In genomic region chr11:59664818-59665217, GRCm38 (mm10) we compare ENCODE assay signal across 8 mouse cellular contexts. TPM values are rescaled to one million over a fixed set of nuclear protein-coding genes. Genes with fewer than 3 reads are reported as not detected.
DNase-seq lines count a peak whose midpoint lies in the region; ATAC-seq and TF ChIP-seq lines count a peak whose summit lies in the region.

No protein-coding gene starts in this region.

- peak overlapping the region; percentile 88 for H3K4me2 ChIP-seq in forebrain, embryonic 12.5 days
- peak overlapping the region; percentile 79 for H3K4me2 ChIP-seq in lung, embryonic 14.5 days

- H3K4me3 ChIP-seq in megakaryocyte, embryonic 14.5 days (replicated peaks): peak overlapping the region; percentile 85
- no peak overlapping the region for H3K4me3 ChIP-seq in forebrain, embryonic 12.5 days (replicated peaks)
- H3K4me3 ChIP-seq in lung, embryonic 14.5 days (ENCODE audit: low read depth, low read length): peak overlapping the region; percentile 77
- H3K4me3 ChIP-seq in thymus, adult 2 months (ENCODE audit: control insufficient read depth, insufficient read depth, low read length): no peak overlapping the region

- H3K27me3 ChIP-seq in megakaryocyte, embryonic 14.5 days (replicated peaks): no peaks in the 10 kb centered on the region
- peaks cover 12% of the 10 kb centered on the region for H3K27me3 ChIP-seq in forebrain, embryonic 12.5 days
- no peaks in the 10 kb centered on the region for H3K27me3 ChIP-seq in lung, embryonic 14.5 days (ENCODE audit: insufficient read depth, low read length)
- H3K27me3 ChIP-seq in thymus, adult 2 months (ENCODE audit: control insufficient read depth, insufficient read depth, low read length): no peaks in the 10 kb centered on the region

- no peaks in the 10 kb centered on the region for H3K36me3 ChIP-seq in megakaryocyte, embryonic 14.5 days (replicated peaks; ENCODE audit: low read length)
- H3K36me3 ChIP-seq in forebrain, embryonic 12.5 days (replicated peaks): no peaks in the 10 kb centered on the region
- peaks cover 5% of the 10 kb centered on the region; the same call in 1 of the 2 replicates for H3K36me3 ChIP-seq in lung, embryonic 14.5 days (ENCODE audit: insufficient read depth)
- no peaks in the 10 kb centered on the region for H3K36me3 ChIP-seq in thymus, adult 2 months (ENCODE audit: control insufficient read depth, insufficient read depth, low read length)

- no peak overlapping the region for H3K27ac ChIP-seq in forebrain, embryonic 12.5 days
- H3K27ac ChIP-seq in lung, embryonic 14.5 days (ENCODE audit: low read depth): peak overlapping the region; percentile 90
- no peak overlapping the region for H3K27ac ChIP-seq in thymus, adult 2 months (ENCODE audit: control insufficient read depth, insufficient read depth, low read length)

- DNase-seq in heart, postnatal 10 days: peak; percentile 85 to 86
- DNase-seq in kidney, postnatal 25 days: peak; percentile 70 to 83
- peak; percentile 79 for DNase-seq in lung, embryonic 14.5 days
- peak; percentile 26 for DNase-seq in right cerebral cortex, postnatal 25 days
- DNase-seq in thymus, adult 2 months: no peak

- WGBS in forebrain, embryonic 12.5 days: 57% methylated on average over 3 of the region's 3 CpGs
- WGBS in lung, embryonic 14.5 days: 15% methylated on average over 3 of the region's 3 CpGs
- WGBS in thymus, adult 2 months: 72% methylated on average over 3 of the region's 3 CpGs

- H3K4me1 ChIP-seq in megakaryocyte, embryonic 14.5 days: peaks cover 84% of the 10 kb centered on the region
- peaks cover 45% of the 10 kb centered on the region for H3K4me1 ChIP-seq in forebrain, embryonic 12.5 days
- peaks cover 20% of the 10 kb centered on the region for H3K4me1 ChIP-seq in lung, embryonic 14.5 days (ENCODE audit: insufficient read depth)
- H3K4me1 ChIP-seq in thymus, adult 2 months (replicated peaks; ENCODE audit: control insufficient read depth, insufficient read depth, low read length): peaks cover 25% of the 10 kb centered on the region

- no peak for ATAC-seq in megakaryocyte, adult 5-6 weeks (ENCODE audit: poor library complexity, severe bottlenecking)
- ATAC-seq in forebrain, embryonic 12.5 days (ENCODE audit: low FRiP score): no peak
- peak; percentile 30; the same call in 1 of the 2 replicates for ATAC-seq in lung, embryonic 14.5 days (ENCODE audit: insufficient read depth)

- peak overlapping the region; percentile 5; the same call in 1 of the 2 replicates for H3K9ac ChIP-seq in forebrain, embryonic 12.5 days
- H3K9ac ChIP-seq in lung, embryonic 14.5 days: peak overlapping the region; percentile 85; the same call in 1 of the 2 replicates

- intact Hi-C loops in heart, postnatal 10 days (cut with DNase I): loop anchor here (2.0 to 5.0 kb wide), 2 partner anchors 44 to 67 kb away; no protein-coding TSS in a partner anchor

- H3K9me3 ChIP-seq in megakaryocyte, embryonic 14.5 days: no peaks in the 10 kb centered on the region
- H3K9me3 ChIP-seq in forebrain, embryonic 12.5 days: no peaks in the 10 kb centered on the region
- H3K9me3 ChIP-seq in lung, embryonic 14.5 days (ENCODE audit: low read depth, low read length): no peaks in the 10 kb centered on the region

- TF ChIP-seq CTCF in lung, embryonic 14.5 days (IDR thresholded peaks at IDR 0.05; ENCODE audit: low read depth): no peak
- TF ChIP-seq CTCF in thymus, adult 2 months (IDR thresholded peaks at IDR 0.05; ENCODE audit: borderline replicate concordance, control insufficient read depth, extremely low read depth, insufficient read depth, low read length, poor library complexity): no peak

- TF ChIP-seq POLR2A in thymus, adult 2 months (IDR thresholded peaks at IDR 0.05; ENCODE audit: control insufficient read depth, extremely low read depth, insufficient read depth, low read length, poor library complexity): no peak

RNA-seq across cellular contexts. Expression of gene Mprip, which starts 3.7 kb away (rescaled TPM):
- 18.0 and 37.2 TPM in 2 replicates for polyA plus RNA-seq in megakaryocyte, embryonic 14.5 days (2012; ENCODE audit: insufficient read depth, low replicate concordance)
- 23.7 and 26.2 TPM in 2 replicates for total RNA-seq in megakaryocyte, adult 5-6 weeks (2015)
- total RNA-seq in megakaryocyte, adult 5-6 weeks (2017): 58.6 and 61.8 TPM in 2 replicates
- polyA plus RNA-seq in forebrain, embryonic 12.5 days (2016; fragmentation: Nextera tagmentation; extraction: Ambion mirVana): 39.9 and 77.3 TPM in 2 replicates
- total RNA-seq in heart, postnatal 10 days (2021): 100 to 1,000 TPM; 210 to 229 TPM
- polyA plus RNA-seq in lung, embryonic 14.5 days (2014; fragmentation: Nextera tagmentation; extraction: Ambion mirVana): 128 and 145 TPM in 2 replicates
- 172 and 221 TPM in 2 replicates for polyA plus RNA-seq in thymus, adult 2 months (2012; rRNA removed)

Comparison
In these comparisons a context has a peak if more than half of its experiments do, and no peak if none do; other contexts are left out.
1. H3K4me3 ChIP-seq: peak in megakaryocyte, embryonic 14.5 days (single experiment) and lung, embryonic 14.5 days (single experiment); none in forebrain, embryonic 12.5 days (single experiment) and thymus, adult 2 months (single experiment).